Mouse (Mus musculus) heart, embryonic 10.5 days (tissue): ENCODE measurements around the gene Lbhd2. TPM values are rescaled to one million over a fixed set of nuclear protein-coding genes. Genes with fewer than 3 reads are reported as not detected.
A peak's percentile ranks its signal among the peaks of the same experiment; 100 is the strongest.

ENCODE experiments used
- DNase-seq: peaks from one replicate; pipeline ENCODE4 v3.0.0-alpha.2; 2017; ENCODE audit warnings: low spot score
- H3K27ac ChIP-seq: fragments of 300-500 bp; sonication (generic); 2 replicates; pipeline ENCODE4 v1.5.1; 2016; ENCODE audit warnings: mild to moderate bottlenecking
- H3K27me3 ChIP-seq: fragments of 300-500 bp; sonication (generic); 2 replicates; pipeline ENCODE4 v1.6.1; 2016; ENCODE audit warnings: mild to moderate bottlenecking; ENCODE audit not compliant: poor library complexity, insufficient read depth, severe bottlenecking
- H3K36me3 ChIP-seq: fragments of 300-500 bp; sonication (generic); 2 replicates; pipeline ENCODE4 v1.6.1; 2016; ENCODE audit warnings: mild to moderate bottlenecking, moderate library complexity
- H3K4me1 ChIP-seq: fragments of 300-500 bp; sonication (generic); 2 replicates; pipeline ENCODE4 v1.6.1; 2016; ENCODE audit warnings: mild to moderate bottlenecking
- H3K4me3 ChIP-seq: fragments of 300-500 bp; sonication (generic); 2 replicates; pipeline ENCODE4 v1.5.1; 2016; ENCODE audit warnings: mild to moderate bottlenecking, moderate library complexity
- H3K9me3 ChIP-seq: fragments of 300-500 bp; sonication (generic); 2 replicates; pipeline ENCODE4 v1.6.1; 2016; ENCODE audit warnings: mild to moderate bottlenecking, moderate library complexity
- WGBS: fragments of 180-500 bp; shearing (Covaris S2); methylation state at CpG from one replicate; pipeline ENCODE4 v1.1.7; 2016; 5-methylcytosine and 5-hydroxymethylcytosine counted together
- polyA plus RNA-seq: library from polyadenylated mRNA; unstranded; fragments of >200 nt; fragmentation: Nextera tagmentation; extraction: Ambion mirVana; gene quantifications from 2 replicates; pipeline ENCODE4 v1.2.1, GENCODE M21; 2016

Gene Lbhd2
- polyA plus RNA-seq, 1 experiment from 2014 or later, result 0.21 TPM

DNA sequence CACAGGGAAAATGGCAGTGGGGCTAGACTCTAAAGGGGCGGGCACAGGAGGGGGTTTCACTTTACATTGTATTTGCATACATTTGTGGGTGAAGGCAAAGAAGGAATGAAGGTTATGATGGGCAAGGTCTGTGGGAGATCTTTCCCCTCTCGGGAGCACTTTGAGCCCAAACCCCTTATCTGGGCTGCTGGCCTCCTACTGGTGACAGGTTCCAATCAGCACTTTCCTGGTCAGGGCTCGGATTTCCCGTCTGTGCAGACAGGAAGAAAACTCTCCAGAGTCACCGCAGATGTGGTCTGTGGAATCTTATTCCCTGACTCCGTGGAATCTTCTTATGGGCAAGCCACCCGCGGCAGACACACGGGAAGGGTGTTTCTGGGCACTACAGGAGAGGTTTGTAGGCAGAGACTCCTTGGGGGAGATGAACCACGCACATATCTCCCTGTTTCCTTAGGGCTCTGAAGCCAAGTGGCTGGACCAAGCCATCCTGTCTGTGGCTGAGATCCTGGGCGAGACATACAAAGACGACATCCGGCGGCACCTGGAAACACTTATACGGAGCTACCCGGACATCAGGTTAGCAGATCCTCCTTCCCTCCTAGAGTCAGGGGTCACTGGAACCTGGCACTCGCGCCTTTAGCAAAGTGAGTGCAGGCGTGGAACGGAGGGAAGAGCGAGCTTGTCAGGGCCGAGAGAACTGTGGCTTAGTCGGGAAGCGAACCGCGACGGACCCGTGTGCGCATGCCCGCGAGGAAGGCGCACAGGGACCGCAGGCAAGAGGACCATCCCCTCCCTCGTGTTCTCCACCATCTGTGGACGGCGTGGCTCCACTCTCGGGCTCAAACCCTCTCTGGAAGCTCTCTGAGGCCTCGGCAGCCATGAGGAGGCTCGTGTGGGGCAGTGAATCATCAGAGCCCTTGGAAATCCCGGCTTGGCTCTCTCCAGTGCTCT, 22.6 kb downstream of the Lbhd2 start:
- no peak for DNase-seq
- H3K27ac ChIP-seq, result peak overlapping the region; percentile 84
- WGBS, result under 1% methylated on average over 40 of the region's 40 CpGs
- no peaks in the 10 kb centered on the region for H3K9me3 ChIP-seq
- H3K4me1 ChIP-seq, result peaks cover 79% of the 10 kb centered on the region
- no peaks in the 10 kb centered on the region for H3K36me3 ChIP-seq
- H3K4me3 ChIP-seq, result peak overlapping the region; percentile 63
- H3K27me3 ChIP-seq, result peaks cover 93% of the 10 kb centered on the region

DNA sequence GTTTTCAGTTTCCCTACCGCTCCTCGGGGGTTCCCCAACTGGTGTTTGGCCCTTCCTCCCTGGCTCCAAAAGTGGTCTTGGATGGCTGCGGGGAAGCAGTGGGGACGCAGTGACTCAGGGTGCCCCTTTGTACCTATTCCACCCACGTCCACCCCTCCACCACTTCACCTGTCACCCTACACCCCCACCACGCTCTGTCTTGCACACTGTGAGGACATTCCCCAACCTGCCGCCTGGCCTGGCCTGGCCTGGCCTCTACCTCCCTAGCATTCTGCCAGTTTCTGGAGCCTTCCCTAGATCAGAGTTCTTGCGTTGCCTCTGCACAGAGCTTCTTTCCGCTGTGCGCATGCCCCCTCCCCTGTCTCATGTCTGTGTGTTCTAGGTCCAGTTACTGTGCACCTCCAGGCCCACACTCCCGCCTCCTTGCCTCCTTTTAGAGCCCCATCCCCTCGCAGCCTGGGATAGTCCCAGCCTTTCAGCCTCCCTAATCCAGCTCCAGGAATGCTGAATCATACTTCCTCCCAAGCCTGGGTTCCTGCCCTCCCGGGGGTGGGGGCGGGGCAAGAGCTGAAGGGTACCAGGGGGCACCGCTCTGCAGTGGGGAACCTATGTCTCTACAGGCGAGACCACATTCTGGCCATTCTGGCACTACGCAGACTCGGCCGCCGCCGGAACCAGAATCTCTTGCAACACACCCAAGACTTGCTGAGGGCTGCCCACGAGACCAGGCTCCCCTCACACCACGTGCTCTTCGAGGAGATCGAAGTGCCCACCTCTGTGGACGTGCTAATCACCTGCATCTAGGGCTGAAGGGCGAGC, 23.6 kb downstream of the Lbhd2 start:
- no peak for DNase-seq
- peak overlapping the region; percentile 84 for H3K27ac ChIP-seq
- WGBS, result 8% methylated on average over 27 of the region's 27 CpGs
- H3K27me3 ChIP-seq, result peaks cover 91% of the 10 kb centered on the region
- peak overlapping the region; percentile 63 for H3K4me3 ChIP-seq
- peaks cover 86% of the 10 kb centered on the region for H3K4me1 ChIP-seq
- no peaks in the 10 kb centered on the region for H3K36me3 ChIP-seq
- H3K9me3 ChIP-seq, result no peaks in the 10 kb centered on the region

DNA sequence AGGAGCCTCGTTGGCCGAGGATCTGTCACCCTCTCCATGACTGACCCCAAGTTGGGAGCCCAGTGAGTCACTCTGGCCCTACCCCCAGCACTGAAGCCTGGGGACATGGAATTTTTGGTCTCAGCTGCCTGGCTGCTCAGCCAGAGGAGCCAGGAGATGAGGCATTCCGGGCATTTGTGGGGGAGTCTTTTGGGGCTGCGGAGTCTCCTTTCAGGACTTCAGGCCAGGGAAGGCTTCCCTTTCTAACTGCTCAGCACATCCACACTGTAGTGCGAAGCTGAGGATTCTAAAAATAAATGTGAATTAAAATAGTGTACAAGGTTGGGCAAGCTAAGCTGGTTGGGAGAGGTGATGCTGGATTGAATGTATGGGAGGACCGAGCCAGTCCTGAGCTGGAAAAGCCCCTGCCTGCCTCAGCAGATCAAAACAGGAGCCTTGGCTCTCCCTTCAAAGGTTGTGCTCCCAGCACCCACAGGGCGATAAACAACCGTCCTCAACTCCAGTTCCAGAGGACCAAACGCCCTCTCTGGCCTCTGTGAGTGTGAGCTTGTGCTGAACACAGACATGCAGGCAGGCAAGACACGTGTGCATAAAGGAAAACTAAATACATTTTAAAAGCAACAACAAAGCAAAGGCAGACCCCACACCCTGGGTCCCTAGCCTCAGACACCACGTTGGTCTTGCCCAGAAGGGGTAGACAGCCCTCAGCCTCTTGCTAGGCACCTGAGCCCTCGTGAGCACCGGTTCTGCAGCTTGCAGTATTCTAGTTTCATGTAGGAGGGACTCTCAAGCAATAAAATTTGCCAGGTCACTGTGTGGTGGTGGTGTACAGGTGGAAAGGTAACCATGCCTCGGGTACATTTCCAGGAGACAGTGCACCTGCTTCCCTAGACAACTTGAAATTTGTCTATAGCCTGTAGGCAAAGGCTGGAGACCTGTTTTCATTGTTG, 24.5 kb downstream of the Lbhd2 start:
- WGBS, result 27% methylated on average over 14 of the region's 14 CpGs
- Histone ChIP-seq H3K9me3 (no peaks in the 10 kb centered on the region), H3K36me3 (no peaks in the 10 kb centered on the region), H3K4me1 (peaks cover 80% of the 10 kb centered on the region), H3K4me3 (peak overlapping the region; percentile 63), H3K27me3 (peaks cover 85% of the 10 kb centered on the region), H3K27ac (peak overlapping the region; percentile 84)
- no peak for DNase-seq

DNA sequence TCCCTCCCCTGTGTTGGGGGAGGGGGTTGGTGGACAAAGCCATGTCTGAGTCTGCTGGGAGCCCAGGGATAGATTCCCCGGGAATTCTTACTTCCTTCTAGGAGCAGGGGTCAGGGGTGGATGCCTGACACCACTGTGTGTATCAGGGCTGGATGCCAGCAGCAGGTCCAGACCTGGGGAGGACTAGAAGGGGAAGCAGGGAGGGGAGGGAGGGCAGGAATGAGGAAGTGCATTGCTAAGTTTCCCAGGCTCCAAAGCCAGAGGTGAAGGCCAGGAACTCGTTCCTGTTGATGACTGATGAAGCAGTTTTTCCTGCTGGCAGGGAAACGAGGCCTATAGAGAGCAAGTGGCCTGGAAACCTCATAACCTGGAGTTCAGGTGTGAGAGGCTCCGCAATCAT, 25.5 kb downstream of the Lbhd2 start:
- Histone ChIP-seq H3K9me3 (no peaks in the 10 kb centered on the region), H3K4me1 (peaks cover 86% of the 10 kb centered on the region), H3K27ac (peak overlapping the region; percentile 84), H3K27me3 (peaks cover 88% of the 10 kb centered on the region), H3K36me3 (no peaks in the 10 kb centered on the region), H3K4me3 (no peak overlapping the region)
- DNase-seq, result no peak
- WGBS, result 29% methylated on average over 4 of the region's 4 CpGs

DNA sequence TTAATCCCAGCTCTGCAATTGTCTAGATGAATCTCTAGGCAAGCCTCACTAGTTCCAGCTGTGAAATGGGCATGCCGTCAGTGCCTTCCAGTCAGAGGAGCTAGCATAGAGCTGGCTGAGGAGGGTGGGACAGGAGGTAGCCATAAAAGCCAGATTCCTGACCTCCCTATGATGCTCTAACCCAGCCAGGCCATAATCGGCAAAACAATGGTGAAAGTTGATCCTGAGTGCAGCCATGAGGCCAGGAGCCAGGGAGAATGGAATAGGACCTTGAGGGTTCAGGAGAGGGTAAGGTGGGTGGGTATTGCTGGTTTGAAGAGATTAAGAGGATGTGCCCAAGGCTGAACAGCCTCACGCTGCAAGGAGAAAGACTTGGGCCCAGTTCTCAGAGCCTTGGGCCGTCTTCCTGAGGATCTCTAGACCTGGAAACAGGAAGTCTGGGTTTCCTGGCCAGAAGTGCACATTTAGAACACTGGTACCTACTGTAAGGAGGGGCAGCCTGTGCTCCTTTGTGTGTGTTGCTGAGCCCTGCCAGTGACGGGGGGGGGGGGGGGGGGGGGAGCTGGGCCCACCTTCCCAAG, 26.2 kb downstream of the Lbhd2 start:
- Histone ChIP-seq H3K27me3 (peaks cover 87% of the 10 kb centered on the region), H3K27ac (peak overlapping the region; percentile 84), H3K36me3 (no peaks in the 10 kb centered on the region), H3K9me3 (no peaks in the 10 kb centered on the region), H3K4me1 (peaks cover 92% of the 10 kb centered on the region), H3K4me3 (no peak overlapping the region)
- WGBS, result 53% methylated on average over 5 of the region's 5 CpGs
- no peak for DNase-seq

DNA sequence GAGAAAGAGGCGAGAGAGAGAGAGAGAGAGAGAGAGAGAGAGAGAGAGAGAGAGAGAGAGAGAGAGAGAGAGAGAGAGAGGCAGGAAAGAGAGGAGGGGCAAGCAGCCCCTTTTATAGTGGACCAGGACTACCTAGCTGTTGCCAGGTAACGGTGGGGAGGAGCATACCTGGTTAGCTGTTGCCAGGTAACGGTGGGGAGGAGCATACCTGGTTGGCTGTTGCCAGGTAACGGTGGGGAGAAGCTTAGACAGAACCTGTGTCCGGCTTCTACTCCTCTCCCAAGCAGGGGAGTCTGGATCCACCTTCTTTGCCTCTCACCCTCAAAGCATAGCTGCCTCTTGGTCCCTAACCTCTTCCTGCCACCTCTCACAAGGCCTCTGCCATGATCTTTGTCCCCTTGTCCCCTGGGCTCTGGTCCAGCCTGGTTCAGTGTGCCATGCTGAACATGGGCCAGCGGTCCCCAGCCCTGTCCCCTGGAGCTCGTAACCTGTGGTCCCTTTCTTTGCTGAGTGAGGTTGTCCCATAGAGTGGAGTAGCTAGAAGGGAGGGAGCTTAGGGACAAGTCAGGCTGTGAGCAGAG, 27.6 kb downstream of the Lbhd2 start:
- Histone ChIP-seq H3K4me1 (peaks cover 78% of the 10 kb centered on the region), H3K9me3 (no peaks in the 10 kb centered on the region), H3K36me3 (no peaks in the 10 kb centered on the region), H3K27ac (peak overlapping the region; percentile 82), H3K27me3 (peaks cover 84% of the 10 kb centered on the region), H3K4me3 (peak overlapping the region; percentile 24; the same call in 1 of the 2 replicates)
- DNase-seq, result no peak
- WGBS, result 28% methylated on average over 7 of the region's 7 CpGs

DNA sequence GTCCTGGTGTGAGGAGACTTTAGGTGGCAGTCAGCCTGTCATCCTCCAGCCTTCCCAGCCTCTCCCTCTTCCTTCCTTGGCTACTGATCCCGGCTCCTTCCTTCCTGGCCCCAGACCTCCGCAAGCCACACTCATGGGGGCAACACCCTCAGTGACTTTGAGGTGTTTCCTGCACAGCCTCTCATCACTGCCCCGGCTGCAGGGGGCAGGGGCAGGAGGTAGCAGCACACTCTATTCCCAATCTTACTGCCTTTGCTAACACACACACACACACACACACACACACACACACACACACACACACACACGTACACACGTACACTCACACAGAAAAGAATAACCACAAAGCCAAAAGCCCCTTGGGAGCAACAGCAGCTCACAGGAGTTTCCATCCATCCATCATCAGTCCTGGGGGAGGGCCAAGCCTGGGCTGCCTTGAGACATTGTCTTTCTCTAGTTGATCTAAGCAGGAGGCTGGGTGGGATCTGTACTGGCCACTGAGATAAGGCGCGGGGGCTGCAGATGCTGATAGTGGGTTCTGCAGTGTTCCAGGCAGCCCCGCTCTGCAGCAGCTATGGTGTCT, 28.2 kb downstream of the Lbhd2 start:
- no peak for DNase-seq
- Histone ChIP-seq H3K27ac (peak overlapping the region; percentile 82), H3K4me3 (peak overlapping the region; percentile 24), H3K4me1 (peaks cover 72% of the 10 kb centered on the region), H3K27me3 (peaks cover 81% of the 10 kb centered on the region), H3K9me3 (no peaks in the 10 kb centered on the region), H3K36me3 (no peaks in the 10 kb centered on the region)
- 7% methylated on average over 8 of the region's 8 CpGs for WGBS

DNA sequence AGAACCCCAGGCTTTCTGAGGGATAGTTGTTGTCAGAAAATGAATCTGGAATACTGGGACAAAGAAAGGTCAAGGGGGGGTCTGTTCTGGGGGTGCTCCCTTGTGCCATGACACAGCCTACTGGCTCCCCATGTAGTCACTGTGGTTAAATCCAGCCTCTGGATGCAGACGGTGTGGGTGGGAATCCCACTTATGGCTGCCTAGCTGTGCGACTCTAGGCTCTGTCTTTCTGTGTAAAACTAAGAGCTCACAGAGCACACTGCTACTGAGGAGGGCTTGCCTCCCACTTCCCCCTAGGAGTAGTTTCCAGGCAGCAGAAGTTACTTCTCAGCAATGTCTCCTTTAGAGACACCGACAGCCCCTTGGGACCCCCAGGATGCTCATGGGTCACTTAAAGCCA, 29.6 kb downstream of the Lbhd2 start:
- Histone ChIP-seq H3K36me3 (no peaks in the 10 kb centered on the region), H3K9me3 (no peaks in the 10 kb centered on the region), H3K4me1 (peaks cover 58% of the 10 kb centered on the region), H3K4me3 (no peak overlapping the region), H3K27me3 (peaks cover 76% of the 10 kb centered on the region), H3K27ac (0 out of 2 replicates have a peak overlapping the region, but pooled peaks have one; percentile 29)
- WGBS, result 78% methylated on average over 3 of the region's 3 CpGs
- DNase-seq, result no peak

DNA sequence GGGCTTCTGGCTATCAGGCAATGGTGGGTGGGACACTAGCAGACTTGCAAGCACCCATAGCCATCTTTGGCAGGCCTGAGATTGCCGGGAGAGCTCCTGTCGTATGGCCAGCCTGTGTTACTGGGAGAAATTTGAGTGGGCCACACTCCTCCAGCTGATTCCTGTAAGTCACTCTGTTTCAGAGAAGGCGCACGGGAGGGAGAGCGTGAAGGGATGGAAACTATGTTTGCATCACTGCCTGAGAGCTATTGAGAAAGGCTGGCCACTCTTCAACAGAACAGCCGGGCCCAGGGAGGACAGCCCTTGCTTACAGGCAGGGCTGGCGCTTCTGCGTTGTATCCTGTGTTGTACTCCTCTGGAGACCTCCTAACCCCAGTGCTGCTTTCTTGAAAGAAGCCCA, 30.0 kb downstream of the Lbhd2 start:
- 53% methylated on average over 8 of the region's 8 CpGs for WGBS

DNA sequence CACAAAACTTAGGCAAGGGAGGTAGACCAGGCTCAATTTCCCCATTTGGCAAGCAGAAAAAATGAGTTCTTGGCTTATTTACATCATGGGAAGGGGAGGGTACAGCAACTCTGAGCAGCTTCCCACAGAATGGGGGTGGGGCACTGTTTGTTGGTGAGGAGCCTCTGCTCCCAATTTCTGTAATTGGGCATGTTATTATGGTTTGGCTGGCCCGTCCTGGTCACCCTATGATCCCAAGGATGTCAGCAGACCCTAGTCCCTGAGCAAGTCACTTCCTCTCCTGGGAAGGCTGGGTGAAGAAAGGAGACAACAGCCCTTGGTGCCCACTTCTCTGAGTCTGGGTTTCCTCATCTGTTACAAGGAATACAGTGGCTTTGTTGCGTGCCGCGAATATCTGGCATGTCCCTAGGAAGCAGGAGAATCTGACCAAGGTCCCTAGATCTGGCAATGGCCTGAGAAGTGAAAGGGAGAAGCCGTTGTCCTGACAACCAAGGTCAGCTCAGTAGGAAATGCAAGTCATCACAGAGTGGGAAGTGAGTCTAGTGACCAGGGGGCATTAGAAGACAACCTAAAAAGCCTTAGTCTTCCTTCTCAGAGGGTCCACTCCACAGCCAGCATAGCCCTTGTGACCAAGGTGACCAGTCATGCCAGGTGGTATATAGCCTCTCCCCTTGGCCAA, 30.8 kb downstream of the Lbhd2 start:
- Histone ChIP-seq H3K27ac (0 out of 2 replicates have a peak overlapping the region, but pooled peaks have one; percentile 29), H3K4me1 (peaks cover 56% of the 10 kb centered on the region), H3K36me3 (no peaks in the 10 kb centered on the region), H3K27me3 (peaks cover 76% of the 10 kb centered on the region), H3K9me3 (no peaks in the 10 kb centered on the region), H3K4me3 (no peak overlapping the region)
- 68% methylated on average over 5 of the region's 5 CpGs for WGBS
- no peak for DNase-seq

More for the DNA sequence above, 30.0 kb downstream of the Lbhd2 start:
- peaks cover 76% of the 10 kb centered on the region for H3K27me3 ChIP-seq
- H3K9me3 ChIP-seq, result no peaks in the 10 kb centered on the region
- peaks cover 56% of the 10 kb centered on the region for H3K4me1 ChIP-seq
- no peaks in the 10 kb centered on the region for H3K36me3 ChIP-seq
- no peak overlapping the region for H3K4me3 ChIP-seq
- 0 out of 2 replicates have a peak overlapping the region, but pooled peaks have one; percentile 29 for H3K27ac ChIP-seq
- no peak for DNase-seq

DNA sequence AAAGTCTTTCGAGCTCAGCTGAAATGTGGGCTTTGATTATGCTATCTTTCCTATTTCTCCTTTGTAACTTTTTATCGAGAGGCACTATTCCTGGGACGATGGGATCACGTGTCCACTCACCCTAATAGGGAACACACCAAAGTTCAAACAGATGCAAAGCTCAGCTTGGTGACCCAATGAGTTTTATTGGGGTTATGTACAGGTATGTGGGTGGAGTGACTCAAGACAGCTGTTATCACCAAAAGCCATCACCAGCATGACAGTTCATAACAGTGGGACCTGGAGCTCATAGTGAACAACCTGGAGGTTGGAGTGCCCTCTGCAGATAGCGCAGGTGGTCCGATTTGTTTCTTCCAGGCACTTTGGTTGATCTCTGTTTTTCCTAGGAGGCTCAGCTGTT, 32.2 kb downstream of the Lbhd2 start:
- 81% methylated on average over 6 of the region's 6 CpGs for WGBS
- Histone ChIP-seq H3K27me3 (peaks cover 80% of the 10 kb centered on the region), H3K27ac (no peak overlapping the region)

More for the DNA sequence above, 32.2 kb downstream of the Lbhd2 start:
- Histone ChIP-seq H3K36me3 (no peaks in the 10 kb centered on the region), H3K9me3 (no peaks in the 10 kb centered on the region), H3K4me3 (no peak overlapping the region), H3K4me1 (peaks cover 58% of the 10 kb centered on the region)
- no peak for DNase-seq
